Mouse (Mus musculus): ENCODE results near the gene Mapre3. TPM values are rescaled to one million over a fixed set of nuclear protein-coding genes. Genes with fewer than 3 reads are reported as not detected.

The Mapre3 gene
- polyA plus RNA-seq, 1 experiment = not detected

- WGBS = 18% methylated on average over 8 of the region's 8 CpGs
- peak overlapping the region; percentile 34 for H3K4me3 ChIP-seq (ENCODE audit: insufficient read depth, low read depth, low read length)
Measured at GRCm38 (mm10) chr5:30816261-30816791, 1.9 kb downstream of the Mapre3 start.

GRCm38 (mm10) chr5:30818758-30819309 lies 4.4 kb downstream of the Mapre3 start:
- TF ChIP-seq POLR2A (IDR thresholded peaks at IDR 0.05; ENCODE audit: insufficient read depth, low read depth, low read length) (no peak), CTCF (IDR thresholded peaks at IDR 0.05; ENCODE audit: insufficient read depth, low read depth, low read length) (no peak)
- Histone ChIP-seq H3K27ac (ENCODE audit: insufficient read depth, low read depth, low read length) (no peak overlapping the region), H3K4me3 (ENCODE audit: insufficient read depth, low read depth, low read length) (no peak overlapping the region), H3K4me1 (ENCODE audit: control insufficient read depth, insufficient read depth, low read length) (peaks cover 21% of the 10 kb centered on the region)
- 65% methylated on average over 8 of the region's 8 CpGs for WGBS

More at GRCm38 (mm10) chr5:30816261-30816791, 1.9 kb downstream of the Mapre3 start:
- TF ChIP-seq CTCF (IDR thresholded peaks at IDR 0.05; ENCODE audit: insufficient read depth, low read depth, low read length) (no peak), POLR2A (IDR thresholded peaks at IDR 0.05; ENCODE audit: insufficient read depth, low read depth, low read length) (no peak)
- Histone ChIP-seq H3K27ac (ENCODE audit: insufficient read depth, low read depth, low read length) (peak overlapping the region; percentile 43), H3K4me1 (ENCODE audit: control insufficient read depth, insufficient read depth, low read length) (peaks cover 21% of the 10 kb centered on the region)

- Histone ChIP-seq H3K27ac (ENCODE audit: insufficient read depth, low read depth, low read length) (no peak overlapping the region), H3K4me3 (ENCODE audit: insufficient read depth, low read depth, low read length) (no peak overlapping the region), H3K4me1 (ENCODE audit: control insufficient read depth, insufficient read depth, low read length) (peaks cover 37% of the 10 kb centered on the region)
- TF ChIP-seq POLR2A (IDR thresholded peaks at IDR 0.05; ENCODE audit: insufficient read depth, low read depth, low read length) = no peak
- TF ChIP-seq CTCF (IDR thresholded peaks at IDR 0.05; ENCODE audit: insufficient read depth, low read depth, low read length) = no peak
- 80% methylated on average over 5 of the region's 5 CpGs for WGBS
Measured at GRCm38 (mm10) chr5:30822689-30823088, 8.2 kb downstream of the Mapre3 start.

GRCm38 (mm10) chr5:30823091-30823490 lies 8.7 kb downstream of the Mapre3 start:
- Histone ChIP-seq H3K4me3 (ENCODE audit: insufficient read depth, low read depth, low read length) (no peak overlapping the region), H3K4me1 (ENCODE audit: control insufficient read depth, insufficient read depth, low read length) (peaks cover 35% of the 10 kb centered on the region), H3K27ac (ENCODE audit: insufficient read depth, low read depth, low read length) (no peak overlapping the region)
- TF ChIP-seq POLR2A (IDR thresholded peaks at IDR 0.05; ENCODE audit: insufficient read depth, low read depth, low read length) (no peak), CTCF (IDR thresholded peaks at IDR 0.05; ENCODE audit: insufficient read depth, low read depth, low read length) (no peak)
- 83% methylated on average over 3 of the region's 3 CpGs for WGBS

- TF ChIP-seq CTCF (IDR thresholded peaks at IDR 0.05; ENCODE audit: insufficient read depth, low read depth, low read length) = no peak
- no peak for TF ChIP-seq POLR2A (IDR thresholded peaks at IDR 0.05; ENCODE audit: insufficient read depth, low read depth, low read length)
- Histone ChIP-seq H3K4me1 (ENCODE audit: control insufficient read depth, insufficient read depth, low read length) (peaks cover 28% of the 10 kb centered on the region), H3K27ac (ENCODE audit: insufficient read depth, low read depth, low read length) (no peak overlapping the region), H3K4me3 (ENCODE audit: insufficient read depth, low read depth, low read length) (no peak overlapping the region)
- WGBS = 61% methylated on average over 11 of the region's 11 CpGs
Measured at GRCm38 (mm10) chr5:30824124-30824988, 9.9 kb downstream of the Mapre3 start.

- TF ChIP-seq POLR2A (IDR thresholded peaks at IDR 0.05; ENCODE audit: insufficient read depth, low read depth, low read length) (no peak), CTCF (IDR thresholded peaks at IDR 0.05; ENCODE audit: insufficient read depth, low read depth, low read length) (no peak)
- H3K4me1 ChIP-seq (ENCODE audit: control insufficient read depth, insufficient read depth, low read length) = peaks cover 28% of the 10 kb centered on the region
- no peak overlapping the region for H3K27ac ChIP-seq (ENCODE audit: insufficient read depth, low read depth, low read length)
- 44% methylated on average over 10 of the region's 10 CpGs for WGBS
- no peak overlapping the region for H3K4me3 ChIP-seq (ENCODE audit: insufficient read depth, low read depth, low read length)
Measured at GRCm38 (mm10) chr5:30825166-30825565, 10.7 kb downstream of the Mapre3 start.

- WGBS = 55% methylated on average over 6 of the region's 6 CpGs
Measured at GRCm38 (mm10) chr5:30825821-30826220, 11.4 kb downstream of the Mapre3 start.

GRCm38 (mm10) chr5:30833416-30833815 lies 19.0 kb downstream of the Mapre3 start:
- TF ChIP-seq POLR2A (IDR thresholded peaks at IDR 0.05; ENCODE audit: insufficient read depth, low read depth, low read length) (no peak), CTCF (IDR thresholded peaks at IDR 0.05; ENCODE audit: insufficient read depth, low read depth, low read length) (no peak)
- 86% methylated on average over 3 of the region's 3 CpGs for WGBS
- Histone ChIP-seq H3K4me3 (ENCODE audit: insufficient read depth, low read depth, low read length) (no peak overlapping the region), H3K27ac (ENCODE audit: insufficient read depth, low read depth, low read length) (no peak overlapping the region), H3K4me1 (ENCODE audit: control insufficient read depth, insufficient read depth, low read length) (no peaks in the 10 kb centered on the region; the same call in 1 of the 2 replicates)

More at GRCm38 (mm10) chr5:30825821-30826220, 11.4 kb downstream of the Mapre3 start:
- H3K4me1 ChIP-seq (ENCODE audit: control insufficient read depth, insufficient read depth, low read length) = peaks cover 28% of the 10 kb centered on the region
- no peak for TF ChIP-seq POLR2A (IDR thresholded peaks at IDR 0.05; ENCODE audit: insufficient read depth, low read depth, low read length)
- TF ChIP-seq CTCF (IDR thresholded peaks at IDR 0.05; ENCODE audit: insufficient read depth, low read depth, low read length) = no peak
- no peak overlapping the region for H3K27ac ChIP-seq (ENCODE audit: insufficient read depth, low read depth, low read length)
- no peak overlapping the region for H3K4me3 ChIP-seq (ENCODE audit: insufficient read depth, low read depth, low read length)

- TF ChIP-seq POLR2A (IDR thresholded peaks at IDR 0.05; ENCODE audit: insufficient read depth, low read depth, low read length) = no peak
- no peak for TF ChIP-seq CTCF (IDR thresholded peaks at IDR 0.05; ENCODE audit: insufficient read depth, low read depth, low read length)
- WGBS = 91% methylated on average over 2 of the region's 2 CpGs
- Histone ChIP-seq H3K4me3 (ENCODE audit: insufficient read depth, low read depth, low read length) (no peak overlapping the region), H3K4me1 (ENCODE audit: control insufficient read depth, insufficient read depth, low read length) (peaks cover 3% of the 10 kb centered on the region; the same call in 1 of the 2 replicates), H3K27ac (ENCODE audit: insufficient read depth, low read depth, low read length) (no peak overlapping the region)
Measured at GRCm38 (mm10) chr5:30839731-30840130, 25.3 kb downstream of the Mapre3 start.
